Mouse (Mus musculus) cerebellum, adult 11 months (tissue): ENCODE data around the gene Gfi1.

Experiments used
- DNase-seq: peaks from one replicate; pipeline ENCODE4 v3.0.0; 2022

Gfi1 gene

GRCm38 (mm10) chr5:107725435-107726261 is at the start of gene Gfi1:
Gene Gfi1 (minus strand): TSS chr5:107726036.
- no peak for DNase-seq

GRCm38 (mm10) chr5:107772049-107772448 is 46.2 kb upstream of the Gfi1 start:
- no peak for DNase-seq

GRCm38 (mm10) chr5:107768224-107768623 is 42.4 kb upstream of the Gfi1 start:
- no peak for DNase-seq

- no peak for DNase-seq
Measured at GRCm38 (mm10) chr5:107765946-107766345, 40.1 kb upstream of the Gfi1 start.

GRCm38 (mm10) chr5:107764486-107764885 is 38.6 kb upstream of the Gfi1 start:
- no peak for DNase-seq

- DNase-seq, result no peak
Measured at GRCm38 (mm10) chr5:107763674-107764073, 37.8 kb upstream of the Gfi1 start.

GRCm38 (mm10) chr5:107759121-107759520 is 33.3 kb upstream of the Gfi1 start:
- no peak for DNase-seq

- no peak for DNase-seq
Measured at GRCm38 (mm10) chr5:107756072-107756471, 30.2 kb upstream of the Gfi1 start.

- no peak for DNase-seq
Measured at GRCm38 (mm10) chr5:107754740-107755139, 28.9 kb upstream of the Gfi1 start.

GRCm38 (mm10) chr5:107753656-107754055 is 27.8 kb upstream of the Gfi1 start:
- DNase-seq, result no peak

GRCm38 (mm10) chr5:107749229-107749916 is 23.5 kb upstream of the Gfi1 start:
- no peak for DNase-seq

GRCm38 (mm10) chr5:107739023-107739422 is 13.2 kb upstream of the Gfi1 start:
- no peak for DNase-seq

- no peak for DNase-seq
Measured at GRCm38 (mm10) chr5:107738296-107738695, 12.5 kb upstream of the Gfi1 start.

- no peak for DNase-seq
Measured at GRCm38 (mm10) chr5:107736171-107736570, 10.3 kb upstream of the Gfi1 start.

- no peak for DNase-seq
Measured at GRCm38 (mm10) chr5:107731844-107732243, 6.0 kb upstream of the Gfi1 start.

GRCm38 (mm10) chr5:107731408-107731807 is 5.6 kb upstream of the Gfi1 start:
- DNase-seq, result no peak

GRCm38 (mm10) chr5:107727007-107727402 is 1.2 kb upstream of the Gfi1 start:
- no peak for DNase-seq

- DNase-seq, result no peak
Measured at GRCm38 (mm10) chr5:107726281-107727006, 608 bp upstream of the Gfi1 start.

- no peak for DNase-seq
Measured at GRCm38 (mm10) chr5:107724661-107725434, 988 bp downstream of the Gfi1 start.

GRCm38 (mm10) chr5:107723541-107724511 is 2.0 kb downstream of the Gfi1 start:
- no peak for DNase-seq
